Mouse (Mus musculus): ENCODE data around the gene Abhd12.
"Not testable (repeated sequence)": the region's sequence is repeated elsewhere in the genome, so short reads cannot be mapped to it uniquely, and the experiment has no call there.

Abhd12 gene

GRCm38 (mm10) chr2:150904272-150904935 lies at the start of gene Abhd12:
TSS of gene Abhd12 (minus strand) at chr2:150904741.
- DNase-seq (ENCODE audit: extremely low spot score, low spot score) = peak; percentile 99

DNA sequence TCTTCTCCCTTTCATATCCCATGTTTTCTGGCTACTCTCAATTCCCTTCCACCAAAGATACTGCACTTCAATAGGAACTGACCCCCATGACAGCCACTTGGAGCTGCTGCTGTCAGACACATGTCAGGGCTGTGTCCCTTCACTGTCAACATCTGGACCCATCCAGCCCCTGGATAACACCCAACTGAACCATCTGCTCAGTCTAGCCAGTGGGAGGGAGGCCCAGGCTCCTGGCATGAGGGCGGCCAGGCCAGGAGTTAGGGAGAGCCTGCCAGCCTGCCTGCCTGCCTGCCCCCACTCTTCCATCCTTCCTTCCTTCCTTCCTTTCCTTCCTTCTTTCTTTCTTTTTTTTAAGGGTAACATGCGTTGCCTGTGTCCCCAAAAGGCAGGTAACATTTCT lies 46.7 kb upstream of the Abhd12 start:
- DNase-seq (ENCODE audit: extremely low spot score, low spot score) = no peak

DNA sequence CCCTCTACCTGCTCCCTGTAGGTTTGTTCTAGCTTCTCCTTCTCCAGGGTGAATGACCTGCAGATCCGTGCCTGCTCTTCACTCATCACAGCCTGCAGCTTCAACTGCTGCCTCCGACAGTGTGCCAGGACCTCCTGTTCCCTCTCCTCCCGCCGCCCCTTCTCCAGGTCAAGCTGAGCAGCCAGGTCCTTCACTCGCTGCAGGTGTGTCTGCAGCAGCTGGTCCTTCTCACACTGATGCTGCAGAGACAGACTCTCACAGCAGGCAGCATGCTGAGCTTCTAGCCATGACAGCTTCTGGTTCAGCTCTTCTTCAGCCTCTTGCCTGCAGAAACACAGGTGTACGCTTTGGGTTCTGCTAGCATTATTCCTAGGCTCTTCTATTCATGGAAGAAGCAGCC lies 45.5 kb upstream of the Abhd12 start:
- DNase-seq (ENCODE audit: extremely low spot score, low spot score) = no peak

DNA sequence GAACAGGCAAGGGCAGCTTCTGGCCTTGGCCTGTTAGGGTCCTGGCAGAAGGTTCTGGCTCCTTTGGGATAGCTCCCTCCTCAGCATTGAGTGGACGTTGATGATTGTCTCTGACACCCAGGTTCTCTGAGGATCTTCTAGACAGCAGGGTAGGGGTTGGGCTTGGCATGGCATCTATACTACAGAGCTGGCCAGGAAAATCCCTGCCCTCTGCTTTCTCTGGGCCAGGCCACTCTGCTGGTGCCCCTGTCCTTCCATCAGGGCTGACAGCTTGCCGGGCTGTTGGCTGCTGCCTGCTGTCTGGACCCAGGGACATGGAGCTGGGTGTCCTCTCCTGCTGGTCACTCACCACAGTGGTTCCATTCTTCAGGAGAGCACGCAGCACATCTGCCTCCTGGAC lies 45.1 kb upstream of the Abhd12 start:
- DNase-seq (ENCODE audit: extremely low spot score, low spot score) = no peak

DNA sequence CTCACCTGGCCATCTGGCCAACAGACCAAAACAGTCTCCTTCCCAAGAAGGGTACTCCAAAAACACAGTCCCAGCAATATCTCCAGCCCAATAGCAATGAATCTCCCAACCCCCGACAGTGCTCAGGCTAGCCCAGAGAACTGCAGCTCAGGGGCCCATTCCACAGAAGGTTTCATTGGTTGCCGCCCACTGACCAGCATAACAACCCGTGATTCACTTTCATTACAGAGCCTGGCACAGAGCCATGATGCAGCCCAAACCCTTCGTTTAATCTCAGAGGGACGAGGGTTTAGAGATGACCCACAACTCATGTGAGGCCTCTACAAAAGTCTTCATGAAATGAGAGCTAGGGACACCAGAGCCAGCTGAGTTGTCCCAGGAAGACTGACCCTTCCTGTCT lies 44.2 kb upstream of the Abhd12 start:
- no peak for DNase-seq (ENCODE audit: extremely low spot score, low spot score)

DNA sequence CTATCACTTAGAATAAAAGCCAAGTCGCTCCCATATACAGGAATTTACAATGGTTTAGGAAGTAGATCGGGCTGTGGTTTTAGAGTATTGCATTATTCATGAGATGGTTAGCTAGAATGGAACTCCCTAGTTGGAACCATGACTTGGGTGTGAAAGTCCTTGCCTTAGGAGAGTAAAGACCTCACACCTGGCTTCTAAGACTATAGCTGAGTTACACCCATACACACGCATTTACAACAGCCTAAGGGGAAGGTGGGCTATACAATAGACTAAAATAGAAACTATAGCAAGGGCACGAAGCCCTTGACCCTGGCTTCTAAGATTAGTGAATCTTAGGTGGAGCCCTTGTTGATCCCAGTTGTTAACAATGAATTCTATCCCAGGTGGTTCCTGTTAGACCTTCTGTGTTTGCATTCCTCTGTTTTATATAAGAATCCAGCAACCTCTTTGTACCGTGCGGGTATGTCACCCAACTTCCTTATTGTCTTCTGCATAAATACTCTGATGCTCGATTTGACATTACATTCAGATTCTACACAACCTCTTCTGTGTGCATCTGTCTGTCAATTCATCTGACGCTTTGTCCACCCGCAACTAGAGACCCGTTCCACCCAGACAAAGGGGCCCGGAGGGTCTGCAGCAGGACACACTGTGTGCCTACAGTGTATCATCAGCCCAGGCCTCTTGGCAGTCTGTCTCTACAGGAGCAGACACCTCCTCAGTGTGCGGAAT lies 43.5 kb upstream of the Abhd12 start:
- not testable (repeated sequence) for DNase-seq (ENCODE audit: extremely low spot score, low spot score)

DNA sequence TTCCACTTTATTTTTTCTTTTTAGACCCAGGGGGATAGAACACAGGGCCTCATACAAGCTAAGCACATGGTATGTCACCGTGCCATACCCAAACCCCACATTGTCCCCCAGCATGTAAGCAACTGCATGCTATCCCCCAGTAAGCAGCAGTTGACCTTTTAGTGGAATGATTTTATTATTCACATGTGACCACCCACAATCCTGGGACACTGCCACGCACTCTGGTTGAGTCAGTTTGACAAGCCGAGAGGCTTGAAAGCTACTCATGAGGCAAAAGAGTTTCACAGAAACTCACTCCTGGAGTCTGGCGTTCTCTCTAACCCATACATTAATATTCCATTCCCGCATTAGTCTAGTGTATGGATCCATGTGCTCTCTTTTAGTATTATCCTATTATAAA lies 42.8 kb upstream of the Abhd12 start:
- not testable (repeated sequence) for DNase-seq (ENCODE audit: extremely low spot score, low spot score)

- no peak for DNase-seq (ENCODE audit: extremely low spot score, low spot score)
Observed at GRCm38 (mm10) chr2:150944017-150944416, 39.5 kb upstream of the Abhd12 start.

- no peak for DNase-seq (ENCODE audit: extremely low spot score, low spot score)
Observed at GRCm38 (mm10) chr2:150934659-150935058, 30.1 kb upstream of the Abhd12 start.

- no peak for DNase-seq (ENCODE audit: extremely low spot score, low spot score)
Observed at GRCm38 (mm10) chr2:150933482-150933881, 28.9 kb upstream of the Abhd12 start.

GRCm38 (mm10) chr2:150930806-150931205 lies 26.3 kb upstream of the Abhd12 start:
- DNase-seq (ENCODE audit: extremely low spot score, low spot score) = no peak

- no peak for DNase-seq (ENCODE audit: extremely low spot score, low spot score)
Observed at GRCm38 (mm10) chr2:150929156-150929555, 24.6 kb upstream of the Abhd12 start.

GRCm38 (mm10) chr2:150927038-150927720 lies 22.6 kb upstream of the Abhd12 start:
- DNase-seq (ENCODE audit: extremely low spot score, low spot score) = no peak

- DNase-seq (ENCODE audit: extremely low spot score, low spot score) = no peak
Observed at GRCm38 (mm10) chr2:150923505-150923904, 19.0 kb upstream of the Abhd12 start.

GRCm38 (mm10) chr2:150923026-150923425 lies 18.5 kb upstream of the Abhd12 start:
- DNase-seq (ENCODE audit: extremely low spot score, low spot score) = no peak

GRCm38 (mm10) chr2:150922165-150922564 lies 17.6 kb upstream of the Abhd12 start:
- no peak for DNase-seq (ENCODE audit: extremely low spot score, low spot score)

GRCm38 (mm10) chr2:150921697-150922096 lies 17.2 kb upstream of the Abhd12 start:
- DNase-seq (ENCODE audit: extremely low spot score, low spot score) = no peak

DNA sequence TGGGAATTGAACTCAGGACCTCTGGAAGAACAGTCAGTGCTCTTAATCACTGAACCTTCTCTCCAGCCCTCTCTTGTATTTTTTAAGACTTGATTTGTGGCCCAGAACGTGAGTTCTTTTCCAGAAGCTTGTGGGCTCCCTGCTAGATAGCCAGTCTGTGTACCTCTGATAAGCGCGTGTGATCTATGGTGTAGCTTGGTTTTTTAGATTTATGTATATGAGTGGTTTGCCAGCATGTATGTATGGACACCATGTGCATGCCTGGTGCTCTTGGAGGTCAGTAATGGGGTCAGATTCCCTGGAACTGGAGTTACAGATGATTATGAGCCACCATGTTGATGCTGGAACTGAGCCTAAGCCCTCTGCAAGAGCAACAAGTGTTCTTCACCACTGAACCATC lies 16.0 kb upstream of the Abhd12 start:
- DNase-seq (ENCODE audit: extremely low spot score, low spot score) = no peak

- no peak for DNase-seq (ENCODE audit: extremely low spot score, low spot score)
Observed at GRCm38 (mm10) chr2:150918720-150919119, 14.2 kb upstream of the Abhd12 start.

- DNase-seq (ENCODE audit: extremely low spot score, low spot score) = no peak
Observed at GRCm38 (mm10) chr2:150915786-150916185, 11.2 kb upstream of the Abhd12 start.

- DNase-seq (ENCODE audit: extremely low spot score, low spot score) = no peak
Observed at GRCm38 (mm10) chr2:150914781-150915515, 10.4 kb upstream of the Abhd12 start.
